Mouse (Mus musculus): ENCODE measurements around the gene Coil.
A peak's percentile ranks its signal among the peaks of the same experiment; 100 is the strongest.

Coil gene

GRCm38 (mm10) chr11:88970202-88970732 lies at the start of gene Coil:
TSS of gene Coil (plus strand) at chr11:88970252.
- DNase-seq (ENCODE audit: low read depth, low spot score): no peak

GRCm38 (mm10) chr11:88926566-88926965 lies 43.5 kb upstream of the Coil start:
- no peak for DNase-seq (ENCODE audit: low read depth, low spot score)

GRCm38 (mm10) chr11:88931692-88932530 lies 38.1 kb upstream of the Coil start:
- DNase-seq (ENCODE audit: low read depth, low spot score): no peak

- no peak for DNase-seq (ENCODE audit: low read depth, low spot score)
Measured at GRCm38 (mm10) chr11:88933030-88933429, 37.0 kb upstream of the Coil start.

GRCm38 (mm10) chr11:88934089-88935000 lies 35.7 kb upstream of the Coil start:
- no peak for DNase-seq (ENCODE audit: low read depth, low spot score)

DNA sequence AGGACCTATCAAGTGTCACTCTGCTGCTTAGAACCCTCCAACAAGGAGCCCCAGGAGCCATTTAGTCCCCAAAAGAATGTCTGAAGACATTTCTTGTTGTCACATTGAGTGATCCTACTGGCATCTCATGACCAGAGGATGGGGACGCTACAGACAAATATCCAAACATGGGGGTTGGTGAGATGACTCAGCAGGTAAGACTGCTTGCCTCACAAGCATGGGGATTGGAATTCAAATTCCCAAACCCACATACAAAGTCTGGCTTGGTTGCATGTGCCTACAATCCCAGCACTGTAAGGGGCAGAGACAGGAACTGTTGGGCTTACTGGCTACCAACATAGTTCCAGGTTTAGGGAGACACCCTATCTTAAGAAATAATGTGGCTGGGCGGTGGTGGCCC lies 32.2 kb upstream of the Coil start:
- DNase-seq (ENCODE audit: low read depth, low spot score): no peak

DNA sequence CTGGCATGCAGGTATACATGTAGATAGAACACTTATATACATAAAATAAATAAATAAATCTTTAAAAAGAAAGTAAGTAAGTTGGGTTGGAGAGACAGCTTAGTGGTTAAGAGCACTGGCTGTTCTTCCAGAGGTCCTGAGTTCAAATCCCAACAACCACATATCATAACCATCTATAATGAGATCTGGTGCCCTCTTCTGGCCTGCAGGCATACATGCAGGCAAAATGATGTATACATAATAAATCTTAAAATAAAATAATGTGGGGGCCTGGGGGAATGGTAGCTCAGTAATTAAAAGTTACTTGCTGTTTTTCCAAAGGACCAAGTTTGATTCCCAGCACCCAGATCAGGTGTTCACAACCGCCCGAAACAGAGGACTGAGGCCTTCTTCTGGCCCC lies 31.3 kb upstream of the Coil start:
- DNase-seq (ENCODE audit: low read depth, low spot score): no peak

GRCm38 (mm10) chr11:88939634-88940033 lies 30.4 kb upstream of the Coil start:
- no peak for DNase-seq (ENCODE audit: low read depth, low spot score)

DNA sequence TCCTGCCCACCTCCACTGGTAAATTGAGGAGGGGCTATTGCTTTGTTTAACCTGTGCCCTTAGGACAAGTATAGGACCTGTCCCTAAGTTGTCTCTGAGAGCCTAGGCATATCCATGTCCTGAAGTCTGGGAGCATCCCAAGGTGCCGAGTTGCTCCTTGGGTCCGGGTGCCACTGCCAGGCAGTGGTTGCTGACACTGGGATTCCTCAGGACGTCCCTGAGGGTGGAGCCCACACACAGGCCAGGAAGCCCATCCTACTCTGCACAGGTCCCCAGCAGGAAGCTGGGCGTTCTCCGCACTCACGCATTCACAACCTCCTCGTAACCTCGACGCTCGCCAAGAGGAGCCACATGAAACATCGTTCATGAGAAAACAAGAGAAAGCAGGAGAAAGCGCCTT lies 28.6 kb upstream of the Coil start:
- no peak for DNase-seq (ENCODE audit: low read depth, low spot score)

DNA sequence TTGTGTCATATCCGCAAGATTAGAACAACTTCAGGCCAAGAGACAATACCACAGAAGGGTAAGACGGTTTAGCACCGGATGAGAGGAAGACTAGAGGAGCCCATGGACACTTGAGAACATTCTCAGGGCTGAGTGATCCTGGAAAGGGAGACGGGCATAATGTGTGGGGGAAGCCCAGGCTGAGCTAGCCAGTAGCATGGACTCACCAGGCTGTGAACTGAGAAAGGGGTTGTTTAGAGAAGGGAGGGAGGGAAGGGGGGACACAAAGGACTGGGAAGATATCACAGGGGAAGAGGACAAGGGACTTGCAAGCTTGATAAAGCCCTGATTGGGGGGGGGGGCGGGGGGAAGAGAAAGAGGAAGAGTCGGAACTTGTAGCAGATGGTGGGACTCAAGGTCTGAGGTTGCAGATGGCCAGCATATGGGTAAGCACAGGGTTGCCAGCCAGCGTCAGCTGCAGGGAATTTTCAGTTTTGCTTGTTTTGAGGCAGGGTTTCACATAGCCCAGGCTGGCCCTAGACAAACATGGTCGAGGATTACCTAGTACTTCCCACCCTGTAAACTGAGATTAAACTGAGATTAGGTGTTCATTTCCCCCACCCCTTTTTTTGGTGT lies 24.0 kb upstream of the Coil start:
- no peak for DNase-seq (ENCODE audit: low read depth, low spot score)

- no peak for DNase-seq (ENCODE audit: low read depth, low spot score)
Measured at GRCm38 (mm10) chr11:88948896-88949295, 21.2 kb upstream of the Coil start.

- no peak for DNase-seq (ENCODE audit: low read depth, low spot score)
Measured at GRCm38 (mm10) chr11:88949802-88950639, 20.0 kb upstream of the Coil start.

GRCm38 (mm10) chr11:88950640-88951250 lies 19.3 kb upstream of the Coil start:
- no peak for DNase-seq (ENCODE audit: low read depth, low spot score)

GRCm38 (mm10) chr11:88951576-88951975 lies 18.5 kb upstream of the Coil start:
- DNase-seq (ENCODE audit: low read depth, low spot score): no peak

- DNase-seq (ENCODE audit: low read depth, low spot score): no peak
Measured at GRCm38 (mm10) chr11:88952117-88952516, 17.9 kb upstream of the Coil start.

DNA sequence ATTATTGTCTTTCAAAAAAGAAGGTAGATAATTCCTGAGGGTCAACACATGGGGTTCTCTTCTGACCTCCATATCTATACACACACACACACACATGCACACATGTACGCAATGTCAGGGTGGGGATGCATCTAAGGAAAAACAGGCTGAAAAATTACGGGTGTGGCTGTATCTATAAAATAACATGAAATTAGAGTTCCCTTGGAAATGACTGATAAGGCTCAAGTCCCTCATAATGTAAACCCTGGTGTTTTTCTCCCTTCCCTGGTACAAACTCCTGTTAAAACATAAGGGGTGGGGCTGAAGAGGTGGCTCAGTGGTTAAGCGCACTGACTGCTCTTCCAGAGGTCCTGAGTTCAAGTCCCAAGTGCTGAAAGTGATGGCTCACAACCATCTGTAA lies 16.5 kb upstream of the Coil start:
- no peak for DNase-seq (ENCODE audit: low read depth, low spot score)

GRCm38 (mm10) chr11:88954803-88955202 lies 15.2 kb upstream of the Coil start:
- no peak for DNase-seq (ENCODE audit: low read depth, low spot score)

- peak; percentile 92 for DNase-seq (ENCODE audit: low read depth, low spot score)
Measured at GRCm38 (mm10) chr11:88955217-88955969, 14.7 kb upstream of the Coil start, which contains the start of gene Scpep1. TSS of gene Scpep1 (minus strand) at chr11:88955465.

DNA sequence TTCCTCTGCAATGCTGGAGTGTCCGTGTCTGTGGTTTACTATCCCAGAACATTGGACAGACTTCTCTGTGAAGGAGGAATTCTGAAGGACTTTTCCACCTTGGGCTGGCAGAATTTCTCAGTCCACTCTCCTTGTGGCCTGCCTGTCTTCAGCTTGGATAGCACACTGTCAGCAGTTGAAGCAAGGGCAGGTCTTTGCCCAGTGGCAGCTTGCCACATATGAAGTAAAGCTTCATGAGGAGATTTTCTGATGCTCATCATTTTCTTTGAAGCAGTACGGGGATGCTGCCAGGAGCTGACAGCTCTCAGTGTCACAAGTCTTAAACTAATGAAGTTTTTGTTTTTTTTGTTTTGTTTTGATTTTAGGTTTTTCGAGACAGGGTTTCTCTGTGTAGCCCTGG lies 11.2 kb upstream of the Coil start:
- no peak for DNase-seq (ENCODE audit: low read depth, low spot score)

GRCm38 (mm10) chr11:88966881-88967361 lies 3.1 kb upstream of the Coil start, which contains the start of gene Elobl:
TSS of gene Elobl (minus strand) at chr11:88966931.
- no peak for DNase-seq (ENCODE audit: low read depth, low spot score)

Data from retina, postnatal 7 days (tissue).